Mouse (Mus musculus) thymus, postnatal 14 days (tissue): ENCODE measurements at regions not wholly inside any gene's neighbourhood (a gene's known extent, or its start where the extent isn't known, plus 50 kb on each side); places are given as distances from the start of the nearest gene placed in this dataset.
"Not testable (repeated sequence)": the region's sequence is repeated elsewhere in the genome, so short reads cannot be mapped to it uniquely, and the experiment has no call there.

ENCODE experiments used
- DNase-seq: peaks from one replicate; pipeline ENCODE4 v3.0.0; 2021

DNA sequence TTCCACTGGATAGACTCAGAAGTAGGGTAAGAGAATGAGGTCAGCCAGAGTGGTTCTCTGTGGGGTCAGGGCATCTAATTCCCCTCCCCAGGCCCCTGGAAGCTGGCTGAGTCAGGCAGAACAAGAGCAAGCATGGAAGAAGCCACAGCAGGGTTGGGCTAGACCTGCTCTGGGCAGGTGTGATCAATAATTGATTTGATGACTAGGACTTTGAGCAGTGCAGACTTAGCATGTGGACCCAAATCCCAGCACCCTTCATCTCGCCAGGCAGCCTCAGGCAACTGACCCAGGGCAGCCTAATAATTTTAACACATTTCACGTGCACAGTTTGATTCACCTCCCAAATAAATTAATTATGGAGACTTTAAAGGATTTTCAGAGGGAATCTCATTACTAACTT lies 67.2 kb downstream of the Qdpr start:
- DNase-seq, result no peak

DNA sequence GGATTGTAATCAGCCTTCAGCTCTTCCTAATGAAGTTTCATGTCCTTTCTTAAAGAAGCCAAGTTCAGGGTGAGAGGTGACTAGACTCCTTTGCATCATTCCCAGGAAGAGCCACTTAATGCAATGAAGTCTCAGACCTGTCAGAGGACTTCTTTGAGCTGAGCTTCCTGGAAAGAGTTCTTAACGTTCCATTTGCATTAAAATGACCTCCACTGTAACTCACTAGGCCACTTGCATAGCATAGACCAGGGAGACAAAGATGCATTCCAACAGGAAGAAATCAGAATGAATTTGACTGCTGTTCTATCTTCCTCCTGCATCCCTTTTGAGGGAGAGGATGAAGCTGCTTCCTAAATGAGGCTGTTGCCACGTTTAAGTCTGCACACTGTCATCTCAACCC lies 71.5 kb downstream of the Qdpr start:
- DNase-seq, result no peak

DNA sequence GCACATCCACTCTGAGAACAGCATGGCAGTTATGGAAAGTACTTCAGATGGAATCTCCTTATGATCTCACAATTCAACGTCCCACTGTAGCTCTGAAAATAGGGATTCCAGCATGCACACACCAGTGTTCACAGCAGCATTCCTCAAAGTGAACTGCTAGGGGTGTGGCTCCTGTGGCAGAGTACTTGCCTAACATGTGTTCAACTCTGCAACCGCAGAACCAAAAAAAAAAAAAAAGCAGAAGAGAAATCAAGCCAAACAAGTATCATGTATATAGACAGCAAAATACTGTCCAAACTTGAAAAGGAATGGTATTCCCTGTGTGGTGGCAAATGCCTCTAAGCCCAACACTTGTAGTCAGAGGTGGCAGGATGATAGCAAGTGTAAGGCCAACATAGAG lies 77.0 kb downstream of the Qdpr start:
- DNase-seq, result no peak

DNA sequence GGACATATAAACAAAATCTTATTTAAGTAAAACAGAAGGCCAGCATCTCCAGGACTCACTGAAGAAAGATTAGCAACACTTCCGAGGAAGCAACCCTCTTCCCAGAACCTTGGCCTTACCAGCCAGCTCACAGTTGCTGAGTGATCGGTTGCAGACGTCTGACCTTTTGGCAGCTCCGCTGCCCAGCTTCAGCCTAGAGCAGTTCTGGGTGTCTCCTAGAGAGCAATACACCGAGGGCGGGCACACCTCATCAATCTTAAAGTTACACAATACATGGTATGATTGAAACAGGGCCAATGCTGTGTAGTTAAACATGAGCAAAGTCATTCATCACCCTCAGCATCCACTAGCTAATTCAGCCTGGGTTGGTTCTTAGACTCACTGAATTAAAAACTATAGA lies 81.6 kb downstream of the Qdpr start:
- DNase-seq, result no peak

DNA sequence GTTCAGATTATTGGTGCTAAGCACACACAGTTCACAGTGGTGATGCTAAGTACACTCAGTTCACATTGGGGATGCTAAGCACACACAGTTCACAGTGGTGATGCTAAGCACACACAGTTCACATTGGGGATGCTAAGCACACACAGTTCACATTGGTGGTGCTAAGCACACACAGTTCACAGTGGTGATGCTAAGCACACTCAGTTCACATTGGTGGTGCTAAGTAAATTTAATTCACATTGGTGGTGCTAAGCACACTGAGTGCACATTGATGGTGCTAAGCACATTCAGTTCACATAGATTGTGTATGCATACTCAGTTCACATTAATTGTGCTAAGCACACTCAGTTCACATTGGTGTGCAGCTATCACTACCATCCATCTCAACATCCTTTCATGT lies 89.8 kb downstream of the Qdpr start:
- no peak for DNase-seq

DNA sequence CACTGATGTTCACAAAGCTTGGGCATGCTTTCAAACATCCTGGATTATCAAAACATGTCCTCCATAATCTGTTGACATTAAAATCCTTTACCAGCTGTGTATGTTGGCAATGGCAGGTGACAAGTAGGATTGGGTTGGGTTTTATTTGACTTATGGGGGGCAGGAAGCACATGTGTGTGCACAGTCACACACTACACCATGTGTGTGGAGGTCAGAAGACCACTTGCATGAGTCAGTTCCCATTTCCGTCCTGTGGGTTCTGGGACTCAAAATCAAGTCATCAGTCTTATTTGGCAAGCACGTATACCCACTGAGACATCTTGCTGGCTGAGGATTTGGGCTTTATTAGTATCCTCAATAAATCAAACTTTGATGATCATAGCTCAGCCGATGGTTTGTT lies 109.6 kb downstream of the Qdpr start:
- DNase-seq, result no peak

DNA sequence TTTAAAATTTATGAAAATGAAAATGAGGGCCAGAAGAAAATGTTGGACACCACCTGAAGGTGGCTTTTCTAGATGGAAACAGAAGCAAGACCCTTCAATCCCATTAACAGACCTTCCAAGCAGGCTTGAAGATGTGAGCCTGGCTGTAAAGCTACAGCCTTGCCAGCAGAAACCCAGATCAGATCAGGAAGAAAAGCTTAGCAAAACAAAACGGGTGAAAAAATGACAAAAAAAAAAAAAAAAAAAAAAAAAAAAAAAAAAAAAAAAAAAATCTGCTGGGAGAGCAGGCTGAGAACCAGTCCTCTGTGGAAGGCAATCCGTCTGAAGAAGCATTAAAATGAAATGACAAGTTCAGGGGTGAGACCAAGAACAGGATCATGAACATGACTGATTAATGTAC lies 113.2 kb downstream of the Qdpr start:
- DNase-seq, result no peak

DNA sequence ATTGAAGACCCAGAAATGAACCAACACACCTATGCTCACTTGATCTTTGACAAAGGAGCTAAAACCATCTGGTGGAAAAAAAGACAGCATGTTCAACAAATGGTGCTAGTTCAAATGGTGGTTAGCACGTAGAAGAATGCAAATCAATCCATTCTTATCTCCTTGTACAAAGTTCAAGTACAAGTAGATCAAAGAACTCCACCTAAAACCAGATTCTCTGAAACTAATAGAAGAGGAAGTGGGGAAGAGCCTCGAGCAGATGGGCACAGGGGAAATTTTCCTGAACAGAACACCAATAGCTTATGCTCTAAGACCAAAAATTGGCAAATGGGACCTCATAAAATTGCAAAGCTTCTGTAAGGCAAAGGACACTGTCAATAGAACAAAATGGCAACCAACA lies 125.6 kb downstream of the Qdpr start:
- DNase-seq, result not testable (repeated sequence)

DNA sequence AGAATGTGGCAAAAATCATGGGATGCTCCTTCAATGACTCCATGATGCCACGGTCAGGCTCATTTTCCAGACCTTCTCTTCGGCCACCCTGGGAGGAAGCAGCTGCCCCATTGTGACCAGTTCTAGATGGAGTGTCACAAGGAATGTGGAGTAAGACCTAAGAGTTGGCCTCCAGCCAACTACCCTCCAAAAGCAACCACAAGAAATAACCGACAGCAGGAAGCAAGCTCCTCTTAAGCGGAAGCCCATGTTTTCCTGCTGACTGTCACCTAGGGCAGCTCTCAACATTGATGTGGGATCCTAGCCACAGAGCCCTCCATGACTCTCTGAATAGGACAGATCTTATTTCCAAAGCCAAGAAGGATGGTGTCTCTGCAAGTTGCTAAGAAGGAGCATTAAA lies 126.5 kb downstream of the Qdpr start:
- no peak for DNase-seq

DNA sequence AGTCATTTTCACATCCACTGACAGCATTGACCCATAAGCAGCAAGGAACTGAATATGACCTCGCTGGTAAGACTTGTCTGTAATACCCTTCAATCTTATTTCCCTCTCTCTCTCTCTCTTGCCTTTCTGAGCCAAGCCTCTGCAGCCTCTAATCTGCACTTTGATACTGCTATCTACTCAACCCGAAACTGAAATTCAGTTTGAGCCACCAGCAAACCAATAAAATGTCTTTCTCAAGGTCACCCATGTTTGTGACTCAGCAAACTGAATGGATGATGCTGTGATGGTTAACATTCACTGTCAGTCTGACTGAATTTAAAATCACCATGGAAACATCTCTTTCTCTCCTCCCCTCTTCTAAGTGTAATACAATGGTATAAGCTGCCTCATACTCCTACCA lies 132.0 kb downstream of the Qdpr start:
- no peak for DNase-seq

DNA sequence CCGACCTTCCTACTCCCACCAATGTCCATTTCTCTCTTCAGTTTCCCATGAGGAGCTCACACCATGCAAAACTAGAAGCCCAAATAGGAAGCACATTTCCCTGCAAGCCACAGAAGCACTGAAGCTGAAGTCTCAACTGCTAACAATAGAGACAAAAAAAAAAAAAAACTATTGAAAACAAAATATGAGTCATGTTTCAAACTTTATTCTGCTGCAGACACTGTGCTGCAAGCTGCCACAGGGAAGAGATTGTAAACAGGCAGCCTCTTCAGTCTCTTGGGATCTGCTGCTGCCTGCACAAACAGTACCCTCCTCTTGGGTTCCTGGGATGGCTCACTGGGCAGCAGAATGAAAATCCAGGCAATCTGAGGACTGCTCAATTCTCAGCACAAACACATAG lies 148.9 kb downstream of the Qdpr start:
- no peak for DNase-seq

DNA sequence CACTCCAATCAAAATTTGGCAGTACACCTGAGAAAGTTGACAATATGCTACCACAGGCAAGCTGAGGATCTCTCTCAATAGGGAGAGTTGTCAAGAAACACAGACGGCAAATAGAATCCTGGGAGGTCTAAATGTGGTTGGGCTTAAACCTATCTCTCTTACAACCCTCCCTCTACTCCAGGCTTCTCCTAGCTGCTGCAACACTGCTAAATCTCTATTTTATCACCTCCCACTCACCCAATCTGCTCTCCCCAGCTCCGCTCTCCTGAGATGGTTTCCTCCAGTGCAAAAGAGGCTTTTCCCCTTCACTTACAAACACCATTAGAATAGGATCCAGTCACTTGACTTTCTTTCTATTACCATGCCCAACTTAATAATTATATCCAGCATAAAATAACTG lies 151.2 kb downstream of the Qdpr start:
- DNase-seq, result no peak

DNA sequence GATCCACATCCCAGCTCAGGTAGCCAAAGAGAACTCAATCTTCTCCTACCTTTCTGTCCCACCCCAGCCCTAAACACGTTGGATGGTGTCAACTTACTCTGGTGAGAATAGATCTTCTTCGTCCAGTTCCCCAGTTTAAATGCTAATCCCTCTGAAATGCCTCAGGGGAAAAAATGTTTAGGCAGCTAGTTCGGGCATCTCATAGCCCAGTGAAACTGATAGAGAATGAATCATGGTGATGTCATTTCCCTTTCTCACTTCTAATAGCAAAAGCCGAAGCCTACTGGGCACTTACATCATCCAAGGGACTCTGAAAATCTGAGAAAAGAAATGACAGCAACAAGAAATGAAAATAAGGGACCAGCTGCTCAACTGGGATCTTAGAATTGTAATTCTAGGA lies 154.9 kb downstream of the Qdpr start:
- no peak for DNase-seq

DNA sequence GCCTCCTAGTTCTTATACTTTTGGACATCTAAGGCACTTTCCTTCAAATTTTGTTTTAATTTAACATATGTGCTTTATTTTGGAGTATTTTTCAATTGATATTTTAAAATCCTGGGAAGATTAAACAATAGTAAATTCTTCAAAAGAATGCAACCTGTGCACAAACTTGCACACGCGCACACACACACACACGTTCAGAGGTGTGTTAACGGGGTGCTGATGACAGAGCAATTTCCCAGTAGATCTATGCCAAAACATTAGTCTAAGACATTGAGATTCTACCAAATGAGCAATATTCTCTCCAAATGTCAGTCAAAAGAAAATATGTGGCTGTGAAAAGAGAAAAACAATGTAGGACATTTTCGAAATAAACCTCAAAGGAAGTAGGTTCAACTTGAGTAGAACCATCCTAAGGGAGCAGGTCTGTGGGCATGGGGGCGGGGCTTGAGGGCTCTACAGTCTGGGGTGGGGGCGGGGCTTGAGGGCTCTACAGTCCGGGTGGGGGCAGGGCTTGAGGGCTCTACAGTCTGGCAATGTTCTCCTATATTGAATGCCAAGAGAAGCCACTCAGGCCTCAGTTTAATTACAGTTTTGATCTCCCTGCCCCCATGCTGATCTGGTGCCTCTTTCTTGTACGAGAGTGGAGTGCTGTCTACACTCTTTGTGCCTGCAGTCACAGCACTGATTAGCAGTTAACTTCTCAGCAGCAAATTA lies 157.0 kb downstream of the Qdpr start:
- DNase-seq, result peak; percentile 10

DNA sequence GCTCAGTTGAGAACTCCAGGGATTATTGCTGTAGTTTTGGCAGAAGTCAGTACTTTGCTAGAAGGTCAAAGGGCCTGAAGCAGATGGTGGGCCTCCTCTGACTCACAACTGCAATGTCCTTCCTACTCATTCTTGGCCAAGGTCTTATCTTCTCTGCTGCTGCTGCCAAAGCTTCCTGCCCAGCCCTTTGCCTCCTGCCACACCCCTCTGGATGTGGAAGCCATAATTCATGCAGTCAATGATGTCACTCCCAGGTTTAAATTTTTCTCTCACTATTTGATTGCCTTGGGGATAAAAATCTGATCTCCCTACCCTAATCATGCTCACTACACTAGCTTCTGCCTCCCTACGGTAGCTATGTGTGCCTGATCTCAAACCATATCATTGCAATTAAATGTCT lies 157.7 kb downstream of the Qdpr start:
- no peak for DNase-seq

DNA sequence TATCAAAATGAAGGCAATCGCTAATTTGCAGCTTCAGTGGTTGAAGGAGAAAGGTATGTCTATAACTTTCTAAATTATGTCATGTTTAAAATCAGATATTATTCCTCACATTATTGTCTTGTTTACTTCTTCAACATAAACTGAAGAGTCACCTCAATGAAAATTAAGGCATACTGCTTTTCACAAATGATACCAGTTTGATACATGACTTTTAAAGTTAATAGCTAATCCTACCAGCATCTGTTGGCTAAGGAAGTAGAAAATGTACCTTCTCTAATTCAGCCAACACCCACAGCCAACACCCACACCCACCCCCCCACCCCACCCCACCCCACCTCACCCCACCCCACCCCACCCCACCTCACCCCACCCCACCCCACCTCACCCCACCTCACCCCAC lies 158.3 kb downstream of the Qdpr start:
- no peak for DNase-seq

DNA sequence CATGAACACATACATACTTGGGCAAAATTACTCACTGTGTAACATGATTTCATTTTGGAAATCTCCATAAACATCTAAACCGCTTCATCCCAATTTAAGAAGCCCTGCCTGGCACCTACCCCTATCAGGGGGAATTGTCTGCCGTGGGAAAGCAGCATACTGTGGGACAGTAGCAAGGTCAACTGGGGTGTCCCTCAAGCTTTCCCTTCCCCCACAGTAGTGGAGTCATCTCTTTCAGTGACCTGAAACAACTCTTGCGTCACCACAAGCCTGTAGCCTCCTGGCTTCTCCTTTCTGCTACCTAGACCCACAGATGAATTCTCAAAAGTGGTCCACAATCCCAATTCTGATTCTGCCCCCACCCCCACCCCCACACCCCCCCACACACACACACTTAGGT lies 158.8 kb downstream of the Qdpr start:
- DNase-seq, result no peak

DNA sequence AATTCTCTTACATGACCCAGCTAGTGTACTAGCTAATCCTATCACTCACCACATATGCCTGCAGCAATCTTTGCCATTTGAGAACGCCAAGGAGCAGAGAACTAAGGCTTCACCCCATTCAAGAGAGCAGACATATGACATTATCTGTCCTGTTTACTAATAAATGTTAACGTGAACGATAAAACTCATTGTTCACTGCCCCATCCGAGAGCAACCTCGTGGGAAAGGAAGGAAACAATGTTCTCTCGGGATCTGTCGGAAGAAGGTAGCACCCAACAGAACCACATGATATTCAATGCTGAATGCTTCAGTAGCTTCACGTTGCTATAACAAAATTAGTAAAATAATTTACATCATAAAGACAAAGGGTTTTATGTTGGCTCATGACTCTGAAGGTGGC lies 163.6 kb downstream of the Qdpr start:
- DNase-seq, result no peak

DNA sequence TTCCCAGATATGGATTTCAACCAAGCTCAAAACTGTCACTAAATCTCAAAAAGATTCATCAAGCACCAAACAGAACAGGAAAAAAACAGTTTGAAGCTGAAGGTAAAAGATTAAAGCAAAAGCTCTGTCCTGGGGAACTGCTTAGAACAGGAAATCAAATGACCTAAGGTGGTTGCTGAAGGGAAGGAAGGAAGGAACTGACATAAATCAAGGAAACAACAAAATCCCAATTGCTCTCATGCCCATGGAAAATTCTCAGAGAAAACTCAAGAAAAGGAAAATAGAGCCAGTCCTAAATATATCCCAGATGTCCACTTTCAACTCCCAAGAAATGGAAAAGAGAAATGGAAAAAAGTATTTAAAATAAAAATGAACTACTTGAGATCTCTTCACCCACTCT lies 165.4 kb downstream of the Qdpr start:
- no peak for DNase-seq

DNA sequence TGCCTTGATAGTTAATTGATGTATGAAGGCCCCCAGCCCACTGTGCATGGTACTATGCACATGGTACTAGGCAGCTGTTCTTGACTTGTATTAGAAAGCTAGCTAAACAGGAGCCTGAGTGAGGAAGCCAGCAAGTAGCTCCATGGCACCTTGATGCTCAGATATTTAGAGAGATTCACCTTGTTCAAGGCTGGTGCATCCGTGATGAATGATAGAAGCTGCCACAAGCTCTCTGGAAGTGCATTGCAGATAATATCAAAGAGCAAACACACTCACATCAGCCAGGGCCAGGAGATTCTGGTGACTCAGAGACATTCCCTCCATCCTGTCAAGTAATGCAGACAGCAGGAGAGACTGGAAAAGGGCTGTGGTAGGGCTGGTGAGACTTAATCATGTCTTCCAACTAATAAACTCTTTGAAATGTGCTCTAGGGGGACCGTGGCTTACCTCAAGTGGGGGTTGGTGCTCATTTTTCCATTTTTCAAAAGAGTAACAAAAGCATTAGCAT lies 166.1 kb downstream of the Qdpr start:
- DNase-seq, result no peak

DNA sequence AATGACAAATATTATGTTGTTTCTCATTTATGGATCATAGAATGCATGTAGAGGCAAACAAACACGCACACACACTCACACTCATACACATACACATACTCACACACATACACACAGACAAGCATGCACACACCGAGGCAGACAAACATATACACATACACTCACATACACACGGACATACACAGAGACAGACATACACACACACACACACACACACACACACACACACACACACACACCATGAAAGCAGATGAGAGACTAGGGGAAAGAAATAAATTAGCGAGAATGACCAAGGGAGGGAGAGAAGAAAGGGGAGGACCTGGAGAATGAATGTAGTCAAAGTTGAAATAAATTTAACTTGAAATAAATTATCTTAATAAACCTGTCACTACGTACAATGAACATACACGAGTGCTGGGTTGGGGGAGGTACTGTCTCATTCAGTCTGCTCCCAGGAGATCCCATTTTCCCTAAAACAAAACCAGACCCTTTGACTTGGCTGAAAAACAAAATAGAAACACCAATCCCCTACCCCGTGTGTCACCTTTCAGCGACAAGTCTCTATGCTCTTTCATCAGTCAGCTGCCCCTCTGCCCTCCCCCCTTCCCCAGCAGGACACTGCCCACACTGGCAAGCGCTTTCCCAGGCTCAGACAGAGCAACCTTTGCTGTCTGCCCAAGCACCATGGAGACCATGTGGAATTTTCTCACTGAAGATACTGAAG lies 167.7 kb downstream of the Qdpr start:
- DNase-seq, result no peak

DNA sequence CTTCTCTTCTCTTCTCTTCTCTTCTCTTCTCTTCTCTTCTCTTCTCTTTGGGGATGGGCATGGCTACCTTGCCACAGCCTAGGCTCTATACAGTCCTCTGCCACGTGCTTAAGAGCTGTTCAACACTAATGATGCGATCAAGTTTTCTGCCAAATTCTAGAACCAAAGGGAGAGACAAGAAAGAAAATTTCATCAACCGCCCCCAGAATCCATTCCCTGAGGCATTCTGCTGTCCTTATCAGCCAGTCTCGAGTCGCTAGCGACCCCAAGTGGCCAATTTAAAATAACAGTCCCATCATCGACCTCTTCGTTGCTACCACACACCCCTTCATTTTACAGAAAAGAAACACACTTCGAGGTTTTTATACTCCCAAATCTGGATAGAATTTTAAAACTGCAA lies 171.5 kb downstream of the Qdpr start:
- peak; percentile 8 for DNase-seq

DNA sequence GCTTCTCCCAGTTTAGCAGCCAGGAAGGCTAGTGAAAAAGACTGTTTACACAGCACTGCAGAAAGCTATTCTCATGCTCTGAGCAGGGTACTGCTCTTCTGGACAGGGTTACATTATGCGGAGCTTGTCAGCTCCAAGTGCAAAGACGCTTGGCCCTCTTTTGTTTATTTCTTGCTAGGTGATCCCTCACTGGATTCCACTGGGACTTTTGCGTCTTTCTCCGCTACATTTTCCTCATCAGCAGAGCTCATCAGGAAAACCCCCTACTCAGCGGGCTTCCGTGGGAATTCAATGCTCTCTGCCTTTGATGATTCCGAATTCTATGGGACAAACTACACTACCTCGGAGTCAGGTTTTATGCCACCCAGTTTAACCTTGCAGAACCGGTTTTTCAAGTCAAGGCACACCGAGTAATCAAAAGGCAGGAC lies 172.0 kb downstream of the Qdpr start:
- no peak for DNase-seq

DNA sequence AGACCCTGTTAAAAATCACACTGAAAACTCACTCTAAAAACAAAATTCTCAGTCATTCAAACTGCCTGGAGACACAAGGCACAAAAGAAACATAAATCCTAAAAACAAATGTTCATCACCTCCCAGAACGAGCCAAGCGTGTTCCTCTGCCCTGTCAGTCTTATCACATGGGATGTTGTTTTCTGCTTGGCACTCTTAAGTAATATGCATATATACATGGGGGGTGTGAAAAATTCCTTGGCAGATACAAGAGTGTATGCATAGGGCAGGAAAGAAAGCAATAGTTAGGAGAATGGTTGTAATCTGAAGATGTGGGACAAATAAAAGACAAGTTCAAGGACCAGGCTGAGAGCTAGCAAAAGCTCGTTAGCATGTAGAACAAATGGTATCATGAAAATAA lies 179.4 kb downstream of the Qdpr start:
- DNase-seq, result no peak

DNA sequence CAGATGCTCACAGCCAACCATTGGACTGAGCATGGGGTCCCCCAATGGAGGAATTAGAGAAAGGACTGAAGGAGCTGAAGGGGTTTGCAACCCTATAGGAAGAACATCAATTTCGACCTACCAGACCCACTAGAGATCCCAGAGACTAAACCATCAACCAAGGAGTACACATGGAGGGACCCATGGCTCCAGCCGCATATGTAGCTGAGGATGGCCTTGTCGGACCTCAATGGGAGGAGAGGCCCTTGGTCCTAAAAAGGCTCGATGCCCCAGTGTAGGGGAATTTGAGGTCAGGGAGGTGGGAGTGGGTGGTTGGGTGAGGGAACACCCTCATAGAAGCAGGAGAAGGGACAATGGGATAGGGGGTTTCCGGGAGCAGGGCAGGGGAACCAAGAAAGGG lies 180.6 kb downstream of the Qdpr start:
- no peak for DNase-seq
